Mouse (Mus musculus) heart, adult 8-10 months (tissue): ENCODE measurements at regions not wholly inside any gene's neighbourhood (a gene's known extent, or its start where the extent isn't known, plus 50 kb on each side); places are given as distances from the start of the nearest gene placed in this dataset.
A peak's percentile ranks its signal among the peaks of the same experiment; 100 is the strongest.

ENCODE experiments used
- DNase-seq: peaks from one replicate; pipeline ENCODE4 v3.0.0; 2022; ENCODE audit warnings: low spot score

- DNase-seq, result no peak
Observed at GRCm38 (mm10) chr1:151045334-151045733, 52.1 kb upstream of the Hmcn1 start.

- no peak for DNase-seq
Observed at GRCm38 (mm10) chr1:151046626-151047025, 53.4 kb upstream of the Hmcn1 start.

GRCm38 (mm10) chr1:151049726-151050506 lies 56.7 kb upstream of the Hmcn1 start:
- DNase-seq, result no peak

- DNase-seq, result no peak
Observed at GRCm38 (mm10) chr1:151050507-151050816, 57.2 kb upstream of the Hmcn1 start.

GRCm38 (mm10) chr1:151053268-151053667 lies 60.0 kb upstream of the Hmcn1 start:
- no peak for DNase-seq

- DNase-seq, result no peak
Observed at GRCm38 (mm10) chr1:151055396-151055795, 62.2 kb upstream of the Hmcn1 start.

- DNase-seq, result no peak
Observed at GRCm38 (mm10) chr1:151059546-151060136, 66.4 kb upstream of the Hmcn1 start.

- DNase-seq, result no peak
Observed at GRCm38 (mm10) chr1:151065090-151065567, 71.9 kb upstream of the Hmcn1 start.

- DNase-seq, result no peak
Observed at GRCm38 (mm10) chr1:151066379-151067128, 73.3 kb upstream of the Hmcn1 start.

- DNase-seq, result no peak
Observed at GRCm38 (mm10) chr1:151074508-151075314, 81.5 kb upstream of the Hmcn1 start.

GRCm38 (mm10) chr1:151075541-151075940 lies 82.3 kb upstream of the Hmcn1 start:
- DNase-seq, result no peak

GRCm38 (mm10) chr1:151078909-151079522 lies 85.8 kb upstream of the Hmcn1 start:
- DNase-seq, result peak; percentile 84

GRCm38 (mm10) chr1:151079614-151080360 lies 86.6 kb upstream of the Hmcn1 start:
- no peak for DNase-seq

GRCm38 (mm10) chr1:151080510-151080980 lies 87.3 kb upstream of the Hmcn1 start:
- peak; percentile 57 for DNase-seq

GRCm38 (mm10) chr1:151082510-151083033 lies 89.3 kb upstream of the Hmcn1 start:
- DNase-seq, result no peak

- DNase-seq, result no peak
Observed at GRCm38 (mm10) chr1:151083806-151084205, 90.6 kb upstream of the Hmcn1 start.

- DNase-seq, result no peak
Observed at GRCm38 (mm10) chr1:151086111-151086859, 93.0 kb upstream of the Hmcn1 start.

- no peak for DNase-seq
Observed at GRCm38 (mm10) chr1:151087151-151087660, 94.0 kb upstream of the Hmcn1 start.

GRCm38 (mm10) chr1:151087811-151088511 lies 94.4 kb upstream of the Gm47985 start:
- DNase-seq, result no peak
